Mouse (Mus musculus) CH12.LX (cell line): ENCODE measurements around the gene Olfr649.

ENCODE experiments used
- CTCF ChIP-seq, 2 experiments: IDR thresholded peaks in 1 of 2; conservative IDR thresholded peaks in 1 of 2; 2 replicates each; pipeline ENCODE4 v1.5.1; 2011 to 2012; ENCODE audit warnings: low read depth in 2 of 2, low read length in 2 of 2, improper control_type of control experiment in 1 of 2, inconsistent platforms in 1 of 2, mild to moderate bottlenecking in 1 of 2, moderate library complexity in 1 of 2
- E2F4 ChIP-seq: IDR thresholded peaks from 2 replicates; pipeline ENCODE4 v1.6.1; 2011; ENCODE audit warnings: low read depth, low read length, improper control_type of control experiment; ENCODE audit not compliant: insufficient replicate concordance
- EP300 ChIP-seq: IDR thresholded peaks from 2 replicates; pipeline ENCODE4 v1.6.1; 2011; ENCODE audit warnings: low read length, improper control_type of control experiment
- GABPA ChIP-seq: IDR thresholded peaks from 2 replicates; pipeline ENCODE4 v1.6.1; 2012; ENCODE audit warnings: low read depth, low read length, improper control_type of control experiment, inconsistent platforms; ENCODE audit not compliant: insufficient replicate concordance
- HCFC1 ChIP-seq: IDR thresholded peaks from 2 replicates; pipeline ENCODE4 v1.6.1; 2012; ENCODE audit warnings: low read depth, mild to moderate bottlenecking, inconsistent platforms, low read length, improper control_type of control experiment
- POLR2A ChIP-seq: IDR thresholded peaks from 2 replicates; pipeline ENCODE4 v1.6.1; 2011; ENCODE audit warnings: low read depth, mild to moderate bottlenecking, improper control_type of control experiment, low read length
- RAD21 ChIP-seq: IDR thresholded peaks from 2 replicates; pipeline ENCODE4 v1.6.1; 2011; ENCODE audit warnings: low read depth, mild to moderate bottlenecking, low read length, improper control_type of control experiment, moderate library complexity
- RCOR1 ChIP-seq: conservative IDR thresholded peaks from 2 replicates; pipeline ENCODE4 v1.6.1; 2012; ENCODE audit warnings: low read depth, mild to moderate bottlenecking, inconsistent platforms, low read length, improper control_type of control experiment
- TBP ChIP-seq: conservative IDR thresholded peaks from 2 replicates; pipeline ENCODE4 v1.6.1; 2011; ENCODE audit warnings: low read depth, low read length, improper control_type of control experiment
- TCF12 ChIP-seq: IDR thresholded peaks from 2 replicates; pipeline ENCODE4 v1.6.1; 2014; ENCODE audit warnings: low read depth, mild to moderate bottlenecking, inconsistent platforms, low read length, improper control_type of control experiment
- USF1 ChIP-seq: IDR thresholded peaks from 2 replicates; pipeline ENCODE4 v1.6.1; 2014; ENCODE audit warnings: low read depth, mild to moderate bottlenecking, inconsistent platforms, low read length, improper control_type of control experiment
- USF2 ChIP-seq: conservative IDR thresholded peaks from 2 replicates; pipeline ENCODE4 v1.6.1; 2011; ENCODE audit warnings: low read depth, low read length, improper control_type of control experiment
- ZKSCAN1 ChIP-seq: IDR thresholded peaks from 2 replicates; pipeline ENCODE4 v1.6.1; 2012; ENCODE audit warnings: low read depth, inconsistent platforms, low read length, improper control_type of control experiment, borderline replicate concordance

- TF ChIP-seq USF1 (no peak), RAD21 (no peak), E2F4 (no peak), USF2 (no peak), CTCF (conservative IDR thresholded peaks at IDR 0.05 in 1 of 2, IDR thresholded peaks at IDR 0.05 in 1 of 2; ENCODE audit: low read depth in 2 of 2, low read length in 2 of 2) (no peak), POLR2A (no peak), HCFC1 (no peak), EP300 (no peak), TBP (no peak), ZKSCAN1 (no peak), GABPA (no peak), RCOR1 (no peak), TCF12 (no peak)
Observed at GRCm38 (mm10) chr7:104216011-104216535, 20.3 kb upstream of the Olfr649 start.
